Mouse (Mus musculus) heart, embryonic 14.5 days (tissue): ENCODE results near the gene Cdc42bpg. TPM values are rescaled to one million over a fixed set of nuclear protein-coding genes. Genes with fewer than 3 reads are reported as not detected.

Source experiments
- ATAC-seq: fragments of 200-750 bp; cut with Nextera tagmentation; 2 replicates; pipeline ENCODE4 v1.8.0; 2017; ENCODE audit warnings: low read depth, moderate TSS enrichment; ENCODE audit not compliant: insufficient number of reproducible peaks, insufficient read depth, low FRiP score
- H3K27ac ChIP-seq, 2 experiments: fragments of 200-500 bp in 1 of 2; fragments of 300-500 bp in 1 of 2; sonication (generic) in 1 of 2; replicated peaks in 1 of 2; 2 replicates each; pipeline ENCODE4 v1.5.1; 2012 to 2014; ENCODE audit warnings: low read depth in 2 of 2, low read length in 2 of 2, control low read depth in 1 of 2, mild to moderate bottlenecking in 1 of 2, mixed read lengths in 1 of 2; ENCODE audit not compliant: control insufficient read depth in 1 of 2, insufficient read depth in 1 of 2
- H3K27me3 ChIP-seq: fragments of 300-500 bp; sonication (generic); 2 replicates; pipeline ENCODE4 v1.6.1; 2014; ENCODE audit warnings: mild to moderate bottlenecking, low read length, control low read depth; ENCODE audit not compliant: control insufficient read depth, insufficient read depth
- H3K36me3 ChIP-seq: fragments of 300-500 bp; sonication (generic); 2 replicates; pipeline ENCODE4 v1.6.1; 2014; ENCODE audit warnings: mild to moderate bottlenecking, control low read depth, low read length, mixed read lengths; ENCODE audit not compliant: control insufficient read depth, insufficient read depth
- H3K4me1 ChIP-seq, 2 experiments: fragments of 200-500 bp in 1 of 2; fragments of 300-500 bp in 1 of 2; sonication (generic) in 1 of 2; 2 replicates each; pipeline ENCODE4 v1.6.1; 2012 to 2014; ENCODE audit warnings: low read length in 2 of 2, control low read depth in 1 of 2, mixed read lengths in 1 of 2; ENCODE audit not compliant: control insufficient read depth in 2 of 2, insufficient read depth in 2 of 2
- H3K4me2 ChIP-seq: fragments of 300-500 bp; sonication (generic); 2 replicates; pipeline ENCODE4 v1.6.1; 2014; ENCODE audit warnings: mild to moderate bottlenecking, low read length
- H3K4me3 ChIP-seq, 2 experiments: fragments of 200-500 bp in 1 of 2; fragments of 300-500 bp in 1 of 2; sonication (generic) in 1 of 2; 2 replicates each; pipeline ENCODE4 v1.5.1; 2012 to 2014; ENCODE audit warnings: low read length in 2 of 2, mild to moderate bottlenecking in 2 of 2, control low read depth in 1 of 2, low read depth in 1 of 2, moderate library complexity in 1 of 2; ENCODE audit not compliant: control insufficient read depth in 1 of 2, insufficient read depth in 1 of 2
- H3K9ac ChIP-seq: fragments of 300-500 bp; sonication (generic); 2 replicates; pipeline ENCODE4 v1.6.1; 2014; ENCODE audit warnings: mild to moderate bottlenecking, low read length
- H3K9me3 ChIP-seq: fragments of 300-500 bp; sonication (generic); 2 replicates; pipeline ENCODE4 v1.6.1; 2016; ENCODE audit warnings: low read length, control low read depth; ENCODE audit not compliant: control insufficient read depth
- WGBS: fragments of 180-500 bp; shearing (Covaris S2); extraction: QIAGEN DNeasy Blood & Tissue Kit; methylation state at CpG from one replicate; pipeline ENCODE4 v1.1.7; 2014; 5-methylcytosine and 5-hydroxymethylcytosine counted together
- polyA plus RNA-seq: library from polyadenylated mRNA; unstranded; fragments of >200 nt; fragmentation: Nextera tagmentation; extraction: Ambion mirVana; gene quantifications from 2 replicates; pipeline ENCODE4 v1.2.1, GENCODE M21; 2014

Cdc42bpg gene
- polyA plus RNA-seq, 1 experiment from 2014 or later: 0.78 TPM

GRCm38 (mm10) chr19:6361291-6361690 lies 55.0 kb downstream of the Cdc42bpg start:
- WGBS: 84% methylated on average over 3 of the region's 3 CpGs
- Histone ChIP-seq H3K36me3 (peaks cover 32% of the 10 kb centered on the region), H3K9ac (no peak overlapping the region), H3K4me1 (peaks cover 0 to 15% of the 10 kb centered on the region in 2 experiments; a peak in 2 of 4 replicates), H3K27me3 (no peaks in the 10 kb centered on the region), H3K4me3 (no peak overlapping the region), H3K27ac (no peak overlapping the region), H3K9me3 (no peaks in the 10 kb centered on the region), H3K4me2 (no peak overlapping the region)
- ATAC-seq: no peak

GRCm38 (mm10) chr19:6363091-6363410 lies 56.8 kb downstream of the Cdc42bpg start:
- Histone ChIP-seq H3K4me1 (peaks cover 0 to 15% of the 10 kb centered on the region in 2 experiments; a peak in 2 of 4 replicates), H3K9me3 (no peaks in the 10 kb centered on the region), H3K4me3 (peak overlapping the region; percentile 50 to 92), H3K4me2 (peak overlapping the region; percentile 62), H3K27me3 (no peaks in the 10 kb centered on the region), H3K9ac (peak overlapping the region; percentile 98), H3K36me3 (peaks cover 50% of the 10 kb centered on the region), H3K27ac (peak overlapping the region; percentile 18 to 51)
- no peak for ATAC-seq
- 2% methylated on average over 11 of the region's 11 CpGs for WGBS

GRCm38 (mm10) chr19:6363411-6364240 lies 57.4 kb downstream of the Cdc42bpg start, which contains the start of gene Sf1:
Gene Sf1, plus strand, starts transcription at chr19:6363690.
- peaks cover 55% of the 10 kb centered on the region for H3K36me3 ChIP-seq
- peak within 1 kb of the TSS; percentile 98 for H3K9ac ChIP-seq
- peak within 1 kb of the TSS; percentile 82 to 92 for H3K4me3 ChIP-seq
- H3K4me1 ChIP-seq: peaks cover 0 to 15% of the 10 kb centered on the region in 2 experiments; a peak in 2 of 4 replicates
- no peaks in the 10 kb centered on the region for H3K27me3 ChIP-seq
- H3K9me3 ChIP-seq: no peaks in the 10 kb centered on the region
- H3K27ac ChIP-seq: peak within 1 kb of the TSS; percentile 97 to 98
- WGBS: under 1% methylated on average over 84 of the region's 85 CpGs
- peak; percentile 99 for ATAC-seq
- H3K4me2 ChIP-seq: peak within 1 kb of the TSS; percentile 87

GRCm38 (mm10) chr19:6364317-6364725 lies 58.1 kb downstream of the Cdc42bpg start:
- peaks cover 0 to 15% of the 10 kb centered on the region in 2 experiments; a peak in 2 of 4 replicates for H3K4me1 ChIP-seq
- H3K4me3 ChIP-seq: peak overlapping the region; percentile 82 to 92
- under 1% methylated on average over 53 of the region's 55 CpGs for WGBS
- H3K27ac ChIP-seq: peak overlapping the region; percentile 97 to 98
- peak overlapping the region; percentile 87 for H3K4me2 ChIP-seq
- H3K27me3 ChIP-seq: no peaks in the 10 kb centered on the region
- no peak for ATAC-seq
- peak overlapping the region; percentile 98 for H3K9ac ChIP-seq
- no peaks in the 10 kb centered on the region for H3K9me3 ChIP-seq
- peaks cover 62% of the 10 kb centered on the region for H3K36me3 ChIP-seq

- H3K27ac ChIP-seq: peak overlapping the region in 1 of 2 experiments; percentile 98; a peak in 1 of 4 replicates
Measured at GRCm38 (mm10) chr19:6364842-6365241, 58.6 kb downstream of the Cdc42bpg start.

GRCm38 (mm10) chr19:6370175-6370574 lies 63.9 kb downstream of the Cdc42bpg start:
- no peak for ATAC-seq
- H3K4me1 ChIP-seq: peaks cover 4 to 19% of the 10 kb centered on the region in 2 experiments
- peaks cover 100% of the 10 kb centered on the region for H3K36me3 ChIP-seq
- no peak overlapping the region for H3K9ac ChIP-seq
- no peak overlapping the region for H3K4me3 ChIP-seq
- H3K9me3 ChIP-seq: no peaks in the 10 kb centered on the region
- no peak overlapping the region for H3K4me2 ChIP-seq
- 87% methylated on average over 2 of the region's 2 CpGs for WGBS
- H3K27ac ChIP-seq: no peak overlapping the region
- no peaks in the 10 kb centered on the region for H3K27me3 ChIP-seq

More at GRCm38 (mm10) chr19:6364842-6365241, 58.6 kb downstream of the Cdc42bpg start:
- 3% methylated on average over 2 of the region's 2 CpGs for WGBS
- peak overlapping the region; percentile 87 for H3K4me2 ChIP-seq
- peaks cover 66% of the 10 kb centered on the region for H3K36me3 ChIP-seq
- no peak for ATAC-seq
- H3K9ac ChIP-seq: peak overlapping the region; percentile 98
- peak overlapping the region; percentile 82 to 92 for H3K4me3 ChIP-seq
- H3K27me3 ChIP-seq: no peaks in the 10 kb centered on the region
- peaks cover 0 to 15% of the 10 kb centered on the region in 2 experiments; a peak in 2 of 4 replicates for H3K4me1 ChIP-seq
- H3K9me3 ChIP-seq: no peaks in the 10 kb centered on the region

GRCm38 (mm10) chr19:6372433-6372832 lies 66.2 kb downstream of the Cdc42bpg start:
- peaks cover 100% of the 10 kb centered on the region for H3K36me3 ChIP-seq
- no peaks in the 10 kb centered on the region for H3K27me3 ChIP-seq
- H3K4me3 ChIP-seq: no peak overlapping the region
- ATAC-seq: no peak
- no peak overlapping the region for H3K9ac ChIP-seq
- H3K4me1 ChIP-seq: peaks cover 4 to 13% of the 10 kb centered on the region in 2 experiments
- no peak overlapping the region for H3K4me2 ChIP-seq
- no peaks in the 10 kb centered on the region for H3K9me3 ChIP-seq
- WGBS: 82% methylated on average over 3 of the region's 3 CpGs
- H3K27ac ChIP-seq: no peak overlapping the region
